Mouse (Mus musculus) liver, embryonic 14.5 days (tissue): Measurements from ENCODE around the gene Ak1. TPM values are rescaled to one million over a fixed set of nuclear protein-coding genes. Genes with fewer than 3 reads are reported as not detected.

Experiments
- ATAC-seq: fragments of 200-750 bp; cut with Nextera tagmentation; 2 replicates; pipeline ENCODE4 v1.8.0; 2017; ENCODE audit warnings: moderate number of reproducible peaks, mild to moderate bottlenecking, moderate library complexity; ENCODE audit not compliant: insufficient read depth
- DNase-seq, 3 experiments: peaks; one replicate each; pipeline ENCODE4 v3.0.0-alpha.2; 2012 to 2013; ENCODE audit warnings: low read depth in 3 of 3, low spot score in 3 of 3
- H3K27ac ChIP-seq: fragments of 300-500 bp; sonication (generic); 2 replicates; pipeline ENCODE4 v1.5.1; 2014; ENCODE audit warnings: moderate library complexity, mild to moderate bottlenecking, control low read depth, inconsistent platforms
- H3K27me3 ChIP-seq: fragments of 300-500 bp; sonication (generic); 2 replicates; pipeline ENCODE4 v1.6.1; 2014; ENCODE audit warnings: mild to moderate bottlenecking, low read length, moderate library complexity; ENCODE audit not compliant: control insufficient read depth, insufficient read depth
- H3K36me3 ChIP-seq: fragments of 300-500 bp; sonication (generic); replicated peaks from 2 replicates; pipeline ENCODE4 v1.6.1; 2014; ENCODE audit warnings: low read depth; ENCODE audit not compliant: control insufficient read depth, insufficient read depth
- H3K4me1 ChIP-seq, 2 experiments: fragments of 200-500 bp in 1 of 2; fragments of 300-500 bp in 1 of 2; sonication (generic) in 1 of 2; replicated peaks; 2 replicates each; pipeline ENCODE4 v1.6.1; 2012 to 2014; ENCODE audit warnings: antibody characterized with exemption in 1 of 2, inconsistent platforms in 1 of 2, low read length in 1 of 2; ENCODE audit not compliant: control insufficient read depth in 2 of 2, insufficient read depth in 2 of 2
- H3K4me2 ChIP-seq: fragments of 300-500 bp; sonication (generic); 2 replicates; pipeline ENCODE4 v1.6.1; 2014; ENCODE audit warnings: low read depth, mild to moderate bottlenecking, control low read depth, moderate library complexity
- H3K4me3 ChIP-seq, 2 experiments: fragments of 200-500 bp in 1 of 2; fragments of 300-500 bp in 1 of 2; sonication (generic) in 1 of 2; 2 replicates each; pipeline ENCODE4 v1.5.1; 2012 to 2014; ENCODE audit warnings: low read depth in 2 of 2, low read length in 2 of 2, mild to moderate bottlenecking in 2 of 2, control low read depth in 1 of 2, inconsistent platforms in 1 of 2, moderate library complexity in 1 of 2; ENCODE audit not compliant: insufficient read depth in 1 of 2
- H3K9ac ChIP-seq: fragments of 300-500 bp; sonication (generic); replicated peaks from 2 replicates; pipeline ENCODE4 v1.6.1; 2014; ENCODE audit warnings: mild to moderate bottlenecking, control low read depth, moderate library complexity
- H3K9me3 ChIP-seq: fragments of 300-500 bp; sonication (generic); 2 replicates; pipeline ENCODE4 v1.6.1; 2016; ENCODE audit warnings: low read length, mixed read lengths; ENCODE audit not compliant: control insufficient read depth
- CTCF ChIP-seq: IDR thresholded peaks from 2 replicates; pipeline ENCODE4 v1.5.1; 2016; ENCODE audit warnings: antibody characterized with exemption, low read depth, control low read depth
- EP300 ChIP-seq: IDR thresholded peaks from 2 replicates; pipeline ENCODE4 v1.6.1; 2016; ENCODE audit warnings: antibody characterized with exemption, low read depth
- WGBS: fragments of 180-500 bp; shearing (Covaris S2); extraction: QIAGEN DNeasy Blood & Tissue Kit; methylation state at CpG from one replicate; pipeline ENCODE4 v1.1.7; 2014; ENCODE audit not compliant: insufficient replicate concordance; 5-methylcytosine and 5-hydroxymethylcytosine counted together
- polyA plus RNA-seq, 2 experiments: library from polyadenylated mRNA; depleted of rRNA in 1 of 2; stranded (reverse) in 1 of 2; unstranded in 1 of 2; fragments of >200 nt; fragmentation: Nextera tagmentation in 1 of 2; extraction: Ambion mirVana in 1 of 2; gene quantifications; 2 replicates each; pipeline versions ENCODE4 v1.2.1 to v1.2.3; 2012 to 2014

Ak1 gene
- polyA plus RNA-seq, 2 experiments, result 0.37 to 0.44 TPM

GRCm38 (mm10) chr2:32676821-32677220 lies 55.3 kb downstream of the Ak1 start:
- no peak for DNase-seq
- Histone ChIP-seq H3K9ac (no peak overlapping the region), H3K27me3 (no peaks in the 10 kb centered on the region), H3K9me3 (no peaks in the 10 kb centered on the region), H3K36me3 (no peaks in the 10 kb centered on the region), H3K27ac (no peak overlapping the region), H3K4me2 (no peak overlapping the region), H3K4me1 (peaks cover 6 to 13% of the 10 kb centered on the region in 2 experiments), H3K4me3 (no peak overlapping the region)
- TF ChIP-seq EP300 (no peak), CTCF (peak; percentile 44)
- no peak for ATAC-seq
- 75% methylated on average over 3 of the region's 3 CpGs for WGBS

- DNase-seq (no peak), ATAC-seq (no peak)
- TF ChIP-seq EP300 (no peak), CTCF (no peak)
- WGBS, result 81% methylated on average over 7 of the region's 7 CpGs
- H3K4me1 ChIP-seq, result peaks cover 6 to 11% of the 10 kb centered on the region in 2 experiments
- H3K36me3 ChIP-seq, result no peaks in the 10 kb centered on the region; the same call in 1 of the 2 replicates
- H3K4me2 ChIP-seq, result no peak overlapping the region
- no peaks in the 10 kb centered on the region for H3K27me3 ChIP-seq
- H3K27ac ChIP-seq, result no peak overlapping the region
- no peaks in the 10 kb centered on the region for H3K9me3 ChIP-seq
- no peak overlapping the region for H3K4me3 ChIP-seq
- H3K9ac ChIP-seq, result no peak overlapping the region
Observed at GRCm38 (mm10) chr2:32677683-32678082, 56.1 kb downstream of the Ak1 start.

- TF ChIP-seq CTCF, result no peak
- no peak for TF ChIP-seq EP300
- WGBS, result 62% methylated on average over 7 of the region's 7 CpGs
- H3K9ac ChIP-seq, result no peak overlapping the region
- H3K27ac ChIP-seq, result no peak overlapping the region
- H3K4me1 ChIP-seq, result no peaks in the 10 kb centered on the region
- no peak overlapping the region for H3K4me2 ChIP-seq
- DNase-seq (no peak), ATAC-seq (no peak)
- no peaks in the 10 kb centered on the region for H3K9me3 ChIP-seq
- no peaks in the 10 kb centered on the region for H3K27me3 ChIP-seq
- no peaks in the 10 kb centered on the region; the same call in 1 of the 2 replicates for H3K36me3 ChIP-seq
- H3K4me3 ChIP-seq, result no peak overlapping the region
Observed at GRCm38 (mm10) chr2:32680051-32680451, 58.5 kb downstream of the Ak1 start.

- ATAC-seq (no peak), DNase-seq (no peak)
- 73% methylated on average over 19 of the region's 19 CpGs for WGBS
- TF ChIP-seq EP300, result no peak
- TF ChIP-seq CTCF, result no peak
- no peak overlapping the region for H3K9ac ChIP-seq
- H3K27me3 ChIP-seq, result no peaks in the 10 kb centered on the region
- H3K4me1 ChIP-seq, result no peaks in the 10 kb centered on the region
- no peak overlapping the region for H3K4me3 ChIP-seq
- no peaks in the 10 kb centered on the region for H3K9me3 ChIP-seq
- H3K27ac ChIP-seq, result no peak overlapping the region
- no peaks in the 10 kb centered on the region; the same call in 1 of the 2 replicates for H3K36me3 ChIP-seq
- H3K4me2 ChIP-seq, result no peak overlapping the region
Observed at GRCm38 (mm10) chr2:32680961-32681650, 59.5 kb downstream of the Ak1 start.

GRCm38 (mm10) chr2:32681754-32682153 lies 60.2 kb downstream of the Ak1 start:
- no peak overlapping the region for H3K9ac ChIP-seq
- H3K9me3 ChIP-seq, result no peaks in the 10 kb centered on the region
- DNase-seq (no peak), ATAC-seq (no peak)
- no peak overlapping the region for H3K4me3 ChIP-seq
- TF ChIP-seq EP300, result no peak
- TF ChIP-seq CTCF, result no peak
- H3K36me3 ChIP-seq, result peaks cover 3% of the 10 kb centered on the region; the same call in 1 of the 2 replicates
- H3K4me2 ChIP-seq, result no peak overlapping the region
- H3K27ac ChIP-seq, result no peak overlapping the region
- H3K27me3 ChIP-seq, result no peaks in the 10 kb centered on the region
- WGBS, result 62% methylated on average over 6 of the region's 6 CpGs
- no peaks in the 10 kb centered on the region for H3K4me1 ChIP-seq
